In genomic region chr17:58891488-58892210, GRCm38 (mm10) we compare ENCODE assay signal across 22 mouse cellular contexts.
A peak's percentile ranks its signal among the peaks of the same experiment; 100 is the strongest.
DNase-seq lines count a peak whose midpoint lies in the region; ATAC-seq and TF ChIP-seq lines count a peak whose summit lies in the region.
"Had no signal": no experiment of that assay in that cellular context is flagged by ENCODE, and none has a peak within 500 bp of the region (broad histone marks: within the 10 kb centered on the region; RNA-seq: fewer than 3 reads in every experiment).

No protein-coding gene starts in this region.

- no peaks in the 10 kb centered on the region for H3K27me3 ChIP-seq in hindbrain, embryonic 16.5 days (replicated peaks; ENCODE audit: control insufficient read depth, insufficient read depth, low read length)
- no peaks in the 10 kb centered on the region for H3K27me3 ChIP-seq in hindbrain, embryonic 11.5 days (ENCODE audit: control insufficient read depth, insufficient read depth, low read length)
- H3K27me3 ChIP-seq in liver, adult 2 months (ENCODE audit: control insufficient read depth, insufficient read depth, low read length), result no peaks in the 10 kb centered on the region
- H3K27me3 ChIP-seq in liver, embryonic 11.5 days (replicated peaks; ENCODE audit: control insufficient read depth, insufficient read depth, low read length), result no peaks in the 10 kb centered on the region
- H3K27me3 ChIP-seq: embryonic facial prominence, embryonic 12.5 days; limb, embryonic 15.5 days; midbrain, embryonic 12.5 days had no signal

- H3K36me3 ChIP-seq in hindbrain, embryonic 16.5 days (ENCODE audit: control insufficient read depth, insufficient read depth, low read length), result no peaks in the 10 kb centered on the region
- no peaks in the 10 kb centered on the region for H3K36me3 ChIP-seq in hindbrain, embryonic 11.5 days (ENCODE audit: control insufficient read depth, insufficient read depth, low read length)
- no peaks in the 10 kb centered on the region for H3K36me3 ChIP-seq in liver, adult 2 months (ENCODE audit: control insufficient read depth, insufficient read depth, low read length)
- no peaks in the 10 kb centered on the region for H3K36me3 ChIP-seq in liver, embryonic 11.5 days (ENCODE audit: control insufficient read depth, insufficient read depth, low read length)
- H3K36me3 ChIP-seq: embryonic facial prominence, embryonic 12.5 days; limb, embryonic 15.5 days; midbrain, embryonic 12.5 days had no signal

- H3K9ac ChIP-seq in hindbrain, embryonic 16.5 days (ENCODE audit: low read depth, low read length), result no peak overlapping the region
- no peak overlapping the region for H3K9ac ChIP-seq in hindbrain, embryonic 11.5 days (ENCODE audit: low read depth, low read length)
- H3K9ac ChIP-seq in liver, adult 2 months (ENCODE audit: low read depth, low read length), result no peak overlapping the region
- H3K9ac ChIP-seq in liver, embryonic 11.5 days (ENCODE audit: low read depth, low read length), result no peak overlapping the region
- H3K9ac ChIP-seq: embryonic facial prominence, embryonic 12.5 days; limb, embryonic 15.5 days; midbrain, embryonic 12.5 days had no signal

- DNase-seq in cerebellum, postnatal 14 days, result peak; percentile 17 to 61
- DNase-seq in hindbrain, embryonic 11.5 days (ENCODE audit: low spot score), result no peak
- DNase-seq in liver, adult 2 months (ENCODE audit: extremely low read depth, low read depth, low spot score), result peak; percentile 94
- no peak for DNase-seq in liver, embryonic 11.5 days (ENCODE audit: low spot score)
- DNase-seq in brain, adult 2 months (ENCODE audit: low read depth, low spot score), result peak; percentile 21
- DNase-seq: cerebellum, adult 8-10 months; gastrocnemius, postnatal 10 days; layer of hippocampus, adult 9-11 months; lung, adult 18-20 months; lung, postnatal 10 days; thymus, adult 18-20 months; thymus, postnatal 36 days had no signal

- no peak overlapping the region for H3K4me2 ChIP-seq in hindbrain, embryonic 16.5 days (ENCODE audit: low read length)
- H3K4me2 ChIP-seq in hindbrain, embryonic 11.5 days (replicated peaks; ENCODE audit: low read depth, low read length), result no peak overlapping the region
- no peak overlapping the region for H3K4me2 ChIP-seq in liver, embryonic 11.5 days
- H3K4me2 ChIP-seq: embryonic facial prominence, embryonic 12.5 days; heart, embryonic 11.5 days; limb, embryonic 15.5 days; midbrain, embryonic 12.5 days had no signal

- TF ChIP-seq POLR2A in liver, adult 2 months (IDR thresholded peaks at IDR 0.05; ENCODE audit: extremely low read depth, insufficient read depth, low read length), result no peak

- no peaks in the 10 kb centered on the region for H3K4me1 ChIP-seq in hindbrain, embryonic 16.5 days (ENCODE audit: control insufficient read depth, insufficient read depth, low read depth, low read length)
- no peaks in the 10 kb centered on the region for H3K4me1 ChIP-seq in hindbrain, embryonic 11.5 days (replicated peaks; ENCODE audit: control insufficient read depth, insufficient read depth, low read length)
- H3K4me1 ChIP-seq in liver, adult 2 months (ENCODE audit: control insufficient read depth, insufficient read depth, low read length), result peaks cover 8% of the 10 kb centered on the region
- no peaks in the 10 kb centered on the region for H3K4me1 ChIP-seq in liver, embryonic 11.5 days (replicated peaks; ENCODE audit: control insufficient read depth, insufficient read depth, low read length)
- H3K4me1 ChIP-seq: embryonic facial prominence, embryonic 12.5 days; limb, embryonic 15.5 days had no signal

- WGBS in hindbrain, embryonic 16.5 days, result 23% methylated on average over 4 of the region's 4 CpGs
- WGBS in hindbrain, embryonic 11.5 days, result 33% methylated on average over 4 of the region's 4 CpGs
- WGBS in liver, adult 2 months, result 17% methylated on average over 4 of the region's 4 CpGs
- 57% methylated on average over 4 of the region's 4 CpGs for WGBS in liver, embryonic 11.5 days

- no peaks in the 10 kb centered on the region for H3K9me3 ChIP-seq in hindbrain, embryonic 16.5 days (ENCODE audit: control insufficient read depth, low read length)
- no peaks in the 10 kb centered on the region for H3K9me3 ChIP-seq in hindbrain, embryonic 11.5 days (ENCODE audit: control insufficient read depth, low read length)
- no peaks in the 10 kb centered on the region for H3K9me3 ChIP-seq in liver, embryonic 11.5 days (ENCODE audit: control insufficient read depth, low read length)
- H3K9me3 ChIP-seq: embryonic facial prominence, embryonic 12.5 days; limb, embryonic 15.5 days; midbrain, embryonic 12.5 days had no signal

- no peak overlapping the region for H3K4me3 ChIP-seq in hindbrain, embryonic 16.5 days (ENCODE audit: low read length)
- H3K4me3 ChIP-seq in hindbrain, embryonic 11.5 days (ENCODE audit: low read depth, low read length), result no peak overlapping the region
- H3K4me3 ChIP-seq in liver, adult 2 months (ENCODE audit: insufficient read depth, low read depth, low read length), result no peak overlapping the region
- no peak overlapping the region for H3K4me3 ChIP-seq in liver, embryonic 11.5 days (ENCODE audit: low read depth, low read length)
- H3K4me3 ChIP-seq: embryonic facial prominence, embryonic 12.5 days; erythroblast, embryonic 14.5 days; limb, embryonic 15.5 days; midbrain, embryonic 12.5 days had no signal

- no peak for TF ChIP-seq CTCF in liver, adult 2 months (IDR thresholded peaks at IDR 0.05; ENCODE audit: low read depth, low read length)

- ATAC-seq in cerebellum, adult (ENCODE audit: insufficient number of reproducible peaks, low FRiP score, low TSS enrichment), result no peak
- ATAC-seq in hindbrain, embryonic 16.5 days, result peak; percentile 70
- no peak for ATAC-seq in hindbrain, embryonic 11.5 days (ENCODE audit: low FRiP score)
- ATAC-seq in liver, embryonic 11.5 days (replicated peaks; ENCODE audit: low FRiP score), result no peak
- no peak for ATAC-seq in activated CD4-positive, CD25-positive, alpha-beta regulatory T cell, adult 4 months
- ATAC-seq: CD4-positive, CD25-positive, alpha-beta regulatory T cell, adult 4 months; forebrain, embryonic 16.5 days had no signal

- H3K27ac ChIP-seq in hindbrain, embryonic 16.5 days (ENCODE audit: low read depth, low read length), result no peak overlapping the region; the same call in 1 of the 2 replicates
- H3K27ac ChIP-seq in hindbrain, embryonic 11.5 days (ENCODE audit: low read depth, low read length), result no peak overlapping the region
- no peak overlapping the region; the same call in 1 of the 2 replicates for H3K27ac ChIP-seq in liver, adult 2 months (replicated peaks; ENCODE audit: insufficient read depth, low read depth, low read length)
- H3K27ac ChIP-seq in liver, embryonic 11.5 days (ENCODE audit: low read depth, low read length), result no peak overlapping the region
- H3K27ac ChIP-seq: embryonic facial prominence, embryonic 12.5 days; limb, embryonic 15.5 days had no signal

- no peaks in the 10 kb centered on the region for H3K79me2 ChIP-seq in liver, adult 2 months (ENCODE audit: control insufficient read depth, insufficient read depth, low read length)

Comparison
In these comparisons a context has a peak if more than half of its experiments do, and no peak if none do; other contexts are left out.
1. DNase-seq: peak in cerebellum, postnatal 14 days (2 of 2), liver, adult 2 months (single experiment) and brain, adult 2 months (single experiment); none in hindbrain, embryonic 11.5 days (single experiment) and liver, embryonic 11.5 days (single experiment).